Mouse (Mus musculus) kidney, postnatal 25 days (tissue): Measurements from ENCODE around the gene Ugdh.
"Not testable (repeated sequence)": the region's sequence is repeated elsewhere in the genome, so short reads cannot be mapped to it uniquely, and the experiment has no call there.

Experiments
- DNase-seq, 2 experiments: peaks; one replicate each; pipeline ENCODE4 v3.0.0; 2021; ENCODE audit warnings: mixed read lengths in 2 of 2

The Ugdh gene

DNA sequence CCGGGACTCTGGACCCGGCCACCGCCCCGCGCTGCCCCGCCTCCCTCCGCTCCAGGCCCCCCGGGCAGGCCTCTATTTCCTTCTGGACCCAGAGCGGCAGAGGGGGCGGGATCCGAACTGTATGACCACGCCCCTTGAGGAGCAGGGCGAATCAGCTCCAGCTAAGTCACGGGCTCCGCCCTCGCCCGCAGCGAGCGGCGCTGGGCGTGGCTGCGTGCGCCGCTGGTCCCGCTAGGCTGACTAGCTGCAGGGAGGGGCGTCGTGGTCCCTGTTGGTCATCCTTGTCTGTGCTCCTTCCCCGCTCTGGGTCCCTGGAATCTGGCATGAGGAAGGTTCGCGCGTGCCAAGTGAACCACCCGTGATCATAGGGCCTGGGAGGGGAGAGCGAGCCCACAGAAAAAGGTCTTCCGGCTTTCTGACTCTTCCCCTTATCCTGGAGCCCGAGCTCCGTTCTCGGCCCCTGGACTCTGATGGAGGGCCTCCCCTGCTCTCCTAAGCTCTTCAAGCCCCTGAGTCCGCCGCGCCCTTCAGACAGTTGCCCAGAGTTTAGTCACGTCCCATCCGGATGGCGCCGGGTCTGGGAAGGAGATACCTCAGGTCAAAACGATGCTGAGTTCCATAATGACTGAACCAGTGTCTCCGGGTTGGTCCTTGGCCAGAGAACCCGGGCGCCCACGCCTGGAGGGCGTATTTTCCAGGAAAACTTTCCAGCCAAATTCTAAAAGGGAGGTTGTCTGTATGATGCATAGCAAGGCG is at the start of gene Ugdh:
Gene Ugdh (minus strand): TSS at position 144 of the 756 bp plus-strand sequence.
- DNase-seq: peak; percentile 98 to 99

DNA sequence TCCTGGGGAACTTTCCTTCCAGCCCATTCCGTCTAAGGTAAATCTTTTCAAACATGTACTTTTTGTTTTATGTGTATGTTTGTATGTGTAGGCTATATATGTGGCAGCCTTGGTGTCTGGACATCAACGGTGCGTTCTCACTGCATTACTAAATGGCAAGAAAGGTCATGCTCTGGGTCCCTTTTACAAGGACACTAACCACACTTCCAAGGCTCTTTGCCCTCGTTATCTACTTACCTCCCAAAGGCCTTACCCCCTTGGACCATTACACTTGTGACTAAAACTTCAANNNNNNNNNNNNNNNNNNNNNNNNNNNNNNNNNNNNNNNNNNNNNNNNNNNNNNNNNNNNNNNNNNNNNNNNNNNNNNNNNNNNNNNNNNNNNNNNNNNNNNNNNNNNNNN is 47.2 kb upstream of the Ugdh start:
- no peak for DNase-seq

DNA sequence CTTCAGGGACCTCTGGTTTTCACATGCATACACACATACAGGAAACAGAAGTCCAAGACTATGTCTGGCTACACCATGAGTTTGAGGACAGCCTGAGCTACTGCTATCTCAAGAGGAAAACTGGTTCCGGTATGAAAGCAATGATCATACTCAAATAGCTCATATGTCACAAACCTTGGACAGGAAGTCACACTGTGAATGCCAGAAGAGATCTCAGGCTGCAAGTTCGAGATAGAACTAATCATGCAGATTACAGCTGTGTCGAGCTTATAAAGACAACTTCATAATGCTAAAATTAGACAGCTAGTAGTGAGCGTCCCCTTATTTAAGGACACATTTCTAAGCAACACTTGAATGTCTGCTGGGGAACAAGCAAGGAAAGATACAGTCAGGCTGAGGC is 44.8 kb upstream of the Ugdh start:
- DNase-seq: no peak

DNA sequence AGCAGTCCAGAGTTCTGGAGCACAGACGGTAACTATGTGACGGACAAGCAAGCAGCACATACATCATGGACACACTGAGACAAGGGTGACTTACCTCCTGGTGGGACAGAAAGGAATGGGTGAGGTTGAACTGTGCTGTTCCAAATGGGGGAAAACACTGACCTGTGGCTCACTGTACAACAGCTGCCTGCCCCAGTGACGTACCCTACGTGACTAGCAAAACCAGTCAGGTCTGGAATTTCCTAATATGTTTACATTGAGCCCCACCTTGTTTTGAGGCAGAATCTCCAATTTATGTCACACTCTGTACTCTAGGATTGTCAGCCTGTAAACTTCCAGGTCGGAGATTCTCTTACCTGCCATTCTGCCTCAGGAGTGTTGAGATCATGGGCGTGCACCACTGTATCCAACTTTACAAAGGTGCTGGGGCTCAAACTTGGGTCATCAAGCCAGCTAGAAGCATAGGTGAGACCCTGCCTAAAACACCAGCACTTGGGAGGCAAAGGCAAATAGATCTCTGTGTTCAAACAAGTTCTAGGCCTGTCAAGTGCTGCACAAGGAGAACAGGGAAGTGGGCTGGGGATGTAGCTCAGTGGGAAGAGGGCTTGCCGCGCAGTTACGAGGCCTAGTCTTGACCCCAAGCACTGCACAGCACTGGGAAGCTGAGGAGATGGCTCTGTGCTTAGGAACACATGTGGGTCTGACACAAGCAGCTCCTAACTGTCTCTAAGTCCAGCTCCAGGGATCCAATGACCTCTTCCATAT is 44.1 kb upstream of the Ugdh start:
- no peak for DNase-seq

DNA sequence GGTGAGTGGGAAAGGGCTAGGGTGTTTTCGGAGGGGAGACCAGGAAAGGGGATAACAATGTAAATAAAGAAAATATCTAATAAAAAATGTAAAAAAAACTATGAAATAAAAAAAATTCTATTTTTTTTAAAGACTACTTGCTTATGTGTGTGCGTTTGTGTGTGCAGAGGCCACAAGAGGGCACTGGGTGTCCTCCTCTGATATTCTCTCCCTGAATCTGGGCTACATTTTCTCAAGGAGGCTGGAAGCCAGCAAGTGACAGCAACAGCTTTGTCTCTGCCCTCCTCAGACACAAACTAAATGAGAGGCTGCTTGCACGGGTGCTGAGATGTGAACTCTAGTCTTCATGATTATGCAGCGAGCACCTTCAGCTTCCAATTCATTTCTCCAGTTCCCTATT is 42.5 kb upstream of the Ugdh start:
- DNase-seq: peak; percentile 47 to 49

DNA sequence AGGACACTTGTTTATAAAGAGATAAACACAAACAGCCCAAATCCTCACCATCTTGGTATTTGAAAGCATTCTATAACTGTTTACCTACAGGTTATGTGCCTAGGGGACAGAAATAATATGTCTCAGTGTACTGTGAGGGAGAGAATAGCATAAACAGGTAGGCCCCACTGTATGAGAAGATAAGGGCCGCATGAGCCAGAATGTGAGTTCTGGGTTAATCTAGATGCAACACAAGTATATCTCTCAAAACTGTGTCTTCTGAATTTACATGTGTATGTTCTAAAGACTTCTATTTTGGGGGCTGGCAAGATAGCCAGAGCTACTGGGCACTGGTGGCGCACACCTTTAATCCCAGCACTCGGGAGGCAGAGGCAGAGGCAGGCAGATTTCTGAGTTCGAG is 41.0 kb upstream of the Ugdh start:
- not testable (repeated sequence) for DNase-seq

DNA sequence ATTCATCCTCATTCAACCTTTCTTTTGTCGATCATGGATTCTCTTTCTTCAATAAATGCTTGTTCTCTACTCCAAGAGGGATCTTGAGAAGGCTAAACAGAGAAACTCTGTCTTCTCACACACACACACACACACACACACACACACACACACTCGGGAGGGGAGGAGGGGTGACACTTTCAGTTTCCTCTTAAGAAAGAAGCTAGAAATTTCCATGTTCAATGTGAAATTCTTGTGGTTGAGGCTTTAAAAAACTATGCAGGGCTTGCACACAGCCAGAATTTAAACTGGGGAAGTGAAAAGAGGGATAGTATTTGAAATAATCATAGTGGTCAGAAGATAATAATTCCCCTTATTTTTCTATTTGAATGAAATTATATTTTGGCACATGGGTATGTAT is 40.1 kb upstream of the Ugdh start:
- peak in 1 of 2 experiments; percentile 39 for DNase-seq

DNA sequence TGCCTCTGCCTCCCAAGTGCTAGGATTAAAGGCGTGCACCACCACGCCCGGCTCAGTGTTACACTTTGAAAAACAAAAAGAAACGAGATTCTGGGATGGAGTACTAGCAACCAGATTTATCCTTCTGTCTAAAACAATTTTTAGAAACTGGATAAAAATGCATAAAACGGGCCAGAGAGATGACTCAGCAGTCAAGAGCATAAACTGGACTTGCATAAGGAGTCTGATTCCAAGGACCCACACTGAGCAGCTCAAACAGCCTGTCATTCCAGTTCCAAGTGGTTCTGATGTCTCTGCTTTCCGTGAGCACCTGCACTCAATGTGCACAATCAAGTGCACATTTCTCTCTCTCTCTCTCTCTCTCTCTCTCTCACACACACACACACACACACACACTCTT is 34.0 kb upstream of the Ugdh start:
- no peak for DNase-seq

DNA sequence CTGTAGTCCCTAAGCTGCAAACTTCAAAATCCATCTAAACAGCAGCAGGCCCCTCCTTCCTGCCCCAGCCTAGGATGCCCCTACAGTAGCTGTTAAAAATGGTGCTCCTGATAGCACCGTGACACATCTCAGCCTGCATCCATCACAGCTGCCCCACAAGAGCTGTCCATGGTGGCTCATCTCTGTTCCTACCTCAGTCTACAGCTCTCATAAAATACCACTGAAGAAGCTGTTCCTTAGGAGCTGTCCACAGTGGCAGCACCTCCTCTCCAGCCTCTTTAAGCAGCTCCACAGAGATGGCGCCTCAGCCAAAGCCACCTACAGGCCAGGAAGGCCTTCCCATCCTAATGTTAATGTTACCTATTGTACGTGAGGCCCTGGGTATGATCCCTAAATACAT is 31.2 kb upstream of the Ugdh start:
- DNase-seq: no peak

DNA sequence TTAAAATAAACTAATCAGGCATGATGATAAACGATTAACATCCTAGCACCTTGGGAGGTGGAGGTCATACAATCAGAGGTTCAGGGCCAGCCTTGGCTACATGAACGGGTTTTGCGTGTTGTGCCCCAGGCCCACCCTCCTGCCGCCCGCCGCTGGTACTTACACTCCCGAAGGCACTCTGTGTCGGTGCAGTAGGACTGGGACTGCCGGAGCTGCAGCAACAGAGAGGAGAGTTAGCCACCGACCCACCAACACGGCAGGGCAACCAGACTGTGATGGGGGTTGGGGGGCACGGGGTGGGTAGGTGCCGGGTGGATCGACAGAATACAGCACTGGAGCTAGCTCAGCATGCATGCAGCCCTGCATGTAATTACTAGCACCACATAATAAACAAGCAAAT is 24.6 kb upstream of the Ugdh start:
- no peak for DNase-seq

DNA sequence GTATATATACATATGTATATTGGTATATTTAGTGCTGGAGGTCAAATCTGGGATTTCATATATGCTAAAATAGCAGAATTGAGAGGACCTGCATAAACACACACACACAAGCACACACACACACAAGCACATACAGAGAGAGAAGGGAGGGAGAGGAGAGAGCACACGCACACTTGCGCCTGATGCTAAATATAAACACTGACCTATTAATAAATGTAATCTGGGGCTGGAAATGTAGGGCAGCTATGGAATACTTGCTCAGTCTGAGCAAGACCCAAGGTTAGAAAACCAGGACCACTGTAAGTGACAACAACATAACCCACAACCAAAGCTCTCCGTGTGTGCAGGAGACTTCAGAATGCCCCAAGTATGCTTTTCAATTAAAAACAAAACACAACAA is 23.7 kb upstream of the Ugdh start:
- no peak for DNase-seq

DNA sequence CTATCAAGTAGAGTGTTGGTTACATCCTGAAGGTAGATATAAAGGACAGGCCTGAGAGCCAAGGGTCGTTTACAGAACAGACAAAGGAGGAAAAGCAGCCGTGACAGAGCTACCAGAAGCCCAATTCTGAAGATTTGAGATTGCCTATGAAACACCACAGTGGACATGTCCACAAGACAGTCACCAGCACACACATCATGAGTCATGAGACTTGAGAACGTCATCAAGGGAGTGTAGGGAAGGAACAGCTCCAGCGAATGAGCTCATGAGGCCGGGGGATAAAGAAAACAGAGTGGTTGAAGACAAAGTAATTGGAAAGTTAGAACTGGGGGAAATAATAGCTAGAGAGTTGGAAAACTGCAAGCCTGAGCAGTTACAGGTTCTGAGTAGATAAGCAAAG is 22.1 kb upstream of the Ugdh start:
- no peak for DNase-seq

DNA sequence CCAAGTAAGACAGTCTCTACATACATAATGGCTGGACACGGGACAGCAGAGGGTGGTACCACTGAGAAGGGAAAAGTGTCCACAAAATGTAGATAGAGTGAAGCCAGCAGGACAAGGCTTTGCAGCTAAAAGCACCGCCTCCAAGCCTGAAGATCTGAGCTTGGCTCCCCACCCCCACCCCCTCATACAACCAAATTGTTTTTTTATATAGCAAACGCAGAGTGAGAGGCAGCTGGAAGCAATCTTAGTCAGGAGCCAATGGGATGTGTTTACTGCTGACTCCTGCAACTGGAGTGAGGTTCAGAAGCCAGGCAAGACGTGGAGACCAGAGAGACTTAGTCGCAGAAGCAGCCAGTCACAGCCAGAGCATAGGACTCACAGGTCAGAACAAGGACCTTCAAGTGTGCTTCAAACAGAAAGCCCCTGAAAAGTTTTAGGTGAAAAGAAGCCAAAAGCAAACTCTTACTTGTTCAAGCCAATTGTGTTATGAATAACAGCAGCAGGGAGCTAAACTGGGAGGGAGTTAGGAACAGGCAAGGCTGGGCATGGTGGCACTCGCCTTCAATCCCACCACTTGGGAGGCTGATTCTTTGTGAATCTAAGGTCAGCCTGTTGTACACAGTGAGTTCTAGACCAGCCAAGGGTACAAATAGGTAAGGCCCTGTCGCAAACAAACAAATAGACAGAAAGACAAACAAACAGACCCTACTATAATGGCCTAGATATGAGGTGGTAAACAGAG is 21.5 kb upstream of the Ugdh start:
- DNase-seq: peak in 1 of 2 experiments; percentile 11

DNA sequence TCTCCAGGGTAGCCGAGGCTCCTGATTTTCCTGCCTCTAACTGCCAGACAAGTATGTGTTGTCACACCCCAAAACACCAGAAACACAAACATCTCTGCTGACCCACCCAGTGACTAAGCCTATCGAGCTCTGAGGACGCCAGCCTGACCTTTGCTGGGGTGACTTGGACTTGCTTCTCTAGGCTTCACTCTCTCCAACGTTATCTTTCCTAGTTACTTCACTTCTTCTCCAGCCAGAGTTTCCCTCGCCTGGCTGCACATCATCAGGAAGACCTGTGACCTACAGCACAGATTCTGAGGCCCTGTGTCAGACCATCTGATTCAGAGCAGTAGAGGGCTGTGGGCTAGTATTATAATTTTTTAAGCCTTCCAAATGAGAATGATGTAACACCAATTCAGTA is 19.0 kb upstream of the Ugdh start:
- no peak for DNase-seq

DNA sequence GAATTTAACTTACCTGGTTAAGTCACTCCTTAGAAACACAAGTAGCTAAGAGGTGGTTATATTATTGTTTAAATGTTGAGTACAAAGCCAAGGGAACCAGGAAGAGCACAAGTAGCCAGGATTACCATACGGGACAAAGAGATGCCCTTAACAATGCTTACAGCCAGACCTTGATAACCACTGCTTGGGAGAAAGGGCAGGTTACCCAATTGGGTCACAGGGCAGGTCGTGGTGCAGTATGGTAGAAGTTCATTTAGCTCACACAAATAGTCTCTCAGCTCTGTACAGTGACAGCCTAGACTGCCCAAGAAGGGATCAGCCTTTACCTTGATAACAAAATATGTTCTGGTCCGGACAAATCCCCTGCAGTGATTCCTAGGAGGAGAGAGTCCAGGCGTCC is 13.2 kb upstream of the Ugdh start:
- no peak for DNase-seq

DNA sequence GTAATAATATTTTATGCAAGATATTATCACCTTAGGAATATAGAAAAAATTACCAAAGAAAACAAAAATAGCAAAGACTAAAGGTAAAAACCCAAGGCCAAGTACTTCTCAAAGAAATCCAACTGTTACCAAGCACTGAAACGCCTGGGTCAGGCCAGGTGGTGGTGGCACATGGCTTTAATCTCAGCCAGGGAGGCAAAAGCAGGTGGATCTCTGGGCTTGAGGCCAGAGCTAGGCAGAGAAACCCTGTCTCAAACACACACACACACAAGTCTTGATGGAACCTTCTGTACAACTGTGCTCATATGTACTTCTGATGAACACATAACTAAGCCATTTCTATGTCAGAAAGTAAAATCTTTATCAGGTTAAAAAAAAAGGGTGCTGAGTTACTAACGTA is 12.1 kb upstream of the Ugdh start:
- no peak for DNase-seq

DNA sequence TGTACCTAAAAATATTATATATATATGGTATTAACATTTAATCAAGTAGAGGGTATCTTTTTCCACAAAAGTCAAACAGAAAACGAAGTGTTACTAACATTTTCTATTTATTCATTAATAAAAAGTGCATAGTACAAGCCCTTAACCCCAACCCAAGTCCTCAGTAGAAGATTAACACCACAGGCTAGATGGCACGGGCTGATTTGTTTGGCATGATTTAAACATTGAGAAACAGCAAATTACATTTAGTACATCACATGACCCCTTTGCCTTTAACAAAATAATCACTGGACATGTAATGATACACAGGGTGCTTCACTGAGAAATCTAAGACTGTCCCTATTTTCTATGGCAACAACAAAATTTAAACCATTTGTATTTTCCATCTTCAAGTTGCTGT is 11.0 kb upstream of the Ugdh start:
- DNase-seq: no peak

DNA sequence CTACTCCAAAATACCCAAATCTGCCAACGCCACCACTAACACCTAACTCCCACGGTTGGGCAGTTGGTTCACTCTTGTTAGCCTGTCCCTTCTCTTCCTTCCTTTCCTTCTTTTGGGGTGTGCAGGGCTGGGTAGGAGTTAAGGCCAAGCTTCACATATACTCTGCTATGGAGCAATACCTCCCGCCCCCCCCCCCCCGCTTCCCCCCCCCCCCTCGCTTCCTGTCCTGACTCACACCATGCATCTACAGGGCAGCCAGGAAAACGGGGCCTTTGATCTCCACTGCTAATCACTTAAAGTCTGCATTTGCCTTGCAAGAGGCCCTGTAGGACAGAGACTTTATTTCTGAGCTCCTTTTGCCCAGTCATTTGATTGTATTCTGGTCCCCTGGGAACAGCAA is 9.2 kb upstream of the Ugdh start:
- DNase-seq: no peak

DNA sequence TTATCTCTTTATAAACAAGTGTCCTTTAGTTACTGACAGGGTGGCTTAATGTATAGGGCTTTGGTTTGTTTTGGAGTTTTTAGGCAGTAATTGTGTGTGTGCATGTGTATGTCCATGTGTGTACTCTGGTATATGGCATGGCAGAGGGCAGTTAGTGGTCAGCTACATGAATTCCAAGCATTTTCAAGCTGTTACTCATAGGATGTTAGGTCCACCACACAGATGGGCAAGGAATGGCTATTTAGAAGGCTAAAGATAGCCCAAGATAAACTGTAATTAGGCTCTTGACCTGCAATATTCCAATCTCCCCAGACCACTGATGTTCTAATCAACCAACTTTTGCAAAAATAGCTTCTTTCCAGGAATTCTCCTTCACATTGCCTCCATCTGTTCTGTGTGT is 2.3 kb upstream of the Ugdh start:
- DNase-seq: no peak

DNA sequence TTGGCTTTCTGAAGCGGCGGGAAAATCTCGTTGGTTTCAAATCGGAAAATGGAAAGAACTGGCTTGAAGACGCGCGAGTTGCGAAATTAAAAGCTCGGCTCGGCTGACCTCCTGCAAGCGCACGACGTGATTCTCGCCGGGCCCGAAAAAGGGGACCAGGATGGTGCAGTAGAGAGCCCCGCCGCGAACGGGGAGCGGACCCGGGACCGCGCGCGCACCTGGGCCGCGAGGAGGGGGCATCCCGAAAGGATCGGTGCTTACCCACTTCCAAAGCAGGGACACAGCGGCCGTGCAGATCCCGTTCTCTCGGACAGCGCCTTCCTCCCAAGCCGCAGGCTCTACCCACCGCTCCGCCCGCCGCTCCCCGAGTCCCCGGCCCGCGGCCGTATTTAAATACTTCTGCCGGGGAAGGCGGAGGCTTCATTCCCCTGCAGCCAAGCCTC is 365 bp downstream of the Ugdh start:
- no peak for DNase-seq

DNA sequence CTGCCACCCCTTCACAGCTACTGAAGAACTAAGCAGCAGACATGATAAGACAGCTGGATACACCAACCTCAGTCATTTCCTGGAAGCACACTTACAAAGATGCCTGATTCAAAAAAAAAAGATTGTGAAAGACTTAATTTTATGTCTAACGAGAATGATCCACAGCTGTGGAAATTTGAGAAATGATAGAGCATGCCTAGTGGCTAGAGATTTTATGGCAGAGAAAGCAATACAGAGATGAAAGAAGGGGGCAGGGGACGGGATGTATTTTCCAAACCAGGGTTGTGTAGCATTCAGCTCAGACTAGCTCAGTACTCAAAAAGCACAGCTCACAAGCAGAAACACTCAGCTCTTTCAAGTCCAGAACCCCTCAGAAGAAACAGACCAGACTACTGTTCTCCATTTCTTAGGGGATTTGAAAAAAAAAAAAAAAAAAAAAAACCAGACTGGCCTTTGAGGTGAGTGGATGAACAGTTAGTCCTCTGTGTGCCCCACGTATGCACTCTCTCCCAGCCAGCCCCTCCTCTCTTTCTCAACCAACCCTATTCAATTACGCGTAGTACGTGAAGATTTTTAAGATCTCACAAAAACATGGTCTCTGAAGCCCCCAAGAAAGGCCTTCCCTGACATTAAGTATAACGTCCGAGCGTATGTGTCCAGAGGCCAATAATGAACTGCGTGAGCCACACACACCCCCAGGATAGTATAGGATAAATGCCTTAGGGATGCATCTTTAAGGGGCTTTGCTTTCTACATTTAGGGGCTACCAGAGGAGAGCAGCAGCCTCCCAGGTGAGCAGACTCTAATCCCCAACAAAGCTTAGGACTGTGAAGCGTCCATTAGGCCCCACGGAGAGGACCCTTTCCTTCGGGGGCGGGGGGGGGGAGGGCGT is 1.0 kb downstream of the Ugdh start:
- DNase-seq: no peak

DNA sequence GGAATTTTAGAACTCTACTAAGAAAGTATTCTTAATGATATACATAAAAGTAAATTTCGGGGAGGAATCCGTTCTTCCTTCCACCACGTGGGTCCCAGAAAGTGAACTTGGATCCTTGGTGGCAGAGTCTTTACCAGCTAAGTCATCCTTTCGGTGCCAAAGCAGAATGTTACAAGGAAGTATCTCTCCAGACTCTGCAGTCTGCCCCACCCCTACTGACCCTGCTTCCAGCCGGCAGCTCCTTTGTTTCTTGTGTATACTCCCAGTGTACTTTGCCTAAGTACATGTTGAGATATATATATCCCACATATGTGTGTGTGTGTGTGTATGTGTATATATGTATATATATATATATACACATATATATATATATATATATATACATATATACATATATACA is 6.3 kb downstream of the Ugdh start:
- no peak for DNase-seq

DNA sequence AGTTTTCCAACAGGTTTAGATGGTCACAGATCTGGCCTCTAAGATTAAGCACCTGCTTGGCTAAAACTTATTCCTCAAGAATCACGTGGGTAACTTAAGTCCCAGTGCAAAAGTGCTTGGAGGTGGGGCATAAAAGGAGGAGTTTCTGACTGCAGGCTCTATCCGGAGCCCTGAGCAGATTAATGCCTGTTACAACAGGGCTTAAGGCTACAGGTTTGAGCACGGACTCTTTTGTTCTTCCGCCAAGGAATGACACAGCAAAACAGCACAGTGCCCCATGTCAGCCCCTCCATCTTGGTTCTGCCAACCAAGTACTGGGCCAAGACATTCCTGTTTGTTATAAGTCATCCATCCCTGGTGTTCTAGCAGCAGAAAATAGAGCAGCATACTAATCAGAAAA is 7.4 kb downstream of the Ugdh start:
- DNase-seq: peak; percentile 29 to 56
